Mouse (Mus musculus) layer of hippocampus, adult 8-10 months (tissue): ENCODE measurements at regions not wholly inside any gene's neighbourhood (a gene's known extent, or its start where the extent isn't known, plus 50 kb on each side); places are given as distances from the start of the nearest gene placed in this dataset.
A peak's percentile ranks its signal among the peaks of the same experiment; 100 is the strongest.

ENCODE experiments used
- DNase-seq, 2 experiments: peaks; one replicate each; pipeline ENCODE4 v3.0.0; 2022; ENCODE audit warnings: low spot score in 2 of 2

DNA sequence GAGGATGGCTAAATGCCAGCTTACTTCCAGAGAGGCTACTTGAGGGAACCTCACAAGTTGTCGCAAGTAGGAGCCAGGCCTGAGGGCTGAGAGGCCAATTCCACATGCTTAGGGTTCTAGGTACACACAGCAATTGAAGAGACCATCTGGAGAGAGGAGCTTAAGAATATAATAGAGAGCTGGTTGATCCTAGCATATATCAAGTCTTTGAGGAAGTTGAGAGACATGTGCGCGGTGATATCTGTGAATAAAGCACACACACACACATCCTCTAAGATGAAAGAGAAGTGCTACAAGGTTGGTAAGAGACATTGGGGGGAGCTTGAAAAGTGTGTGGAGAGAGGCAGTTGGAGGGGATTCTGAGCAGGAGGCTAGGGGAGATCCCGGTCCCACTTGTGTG, 189.5 kb downstream of the Zfp462 start:
- DNase-seq = no peak

GRCm38 (mm10) chr4:55134791-55135190, 189.9 kb downstream of the Zfp462 start:
- DNase-seq = no peak

- DNase-seq = no peak
These were observed 191.4 kb downstream of the Zfp462 start for GRCm38 (mm10) chr4:55136283-55136682.

DNA sequence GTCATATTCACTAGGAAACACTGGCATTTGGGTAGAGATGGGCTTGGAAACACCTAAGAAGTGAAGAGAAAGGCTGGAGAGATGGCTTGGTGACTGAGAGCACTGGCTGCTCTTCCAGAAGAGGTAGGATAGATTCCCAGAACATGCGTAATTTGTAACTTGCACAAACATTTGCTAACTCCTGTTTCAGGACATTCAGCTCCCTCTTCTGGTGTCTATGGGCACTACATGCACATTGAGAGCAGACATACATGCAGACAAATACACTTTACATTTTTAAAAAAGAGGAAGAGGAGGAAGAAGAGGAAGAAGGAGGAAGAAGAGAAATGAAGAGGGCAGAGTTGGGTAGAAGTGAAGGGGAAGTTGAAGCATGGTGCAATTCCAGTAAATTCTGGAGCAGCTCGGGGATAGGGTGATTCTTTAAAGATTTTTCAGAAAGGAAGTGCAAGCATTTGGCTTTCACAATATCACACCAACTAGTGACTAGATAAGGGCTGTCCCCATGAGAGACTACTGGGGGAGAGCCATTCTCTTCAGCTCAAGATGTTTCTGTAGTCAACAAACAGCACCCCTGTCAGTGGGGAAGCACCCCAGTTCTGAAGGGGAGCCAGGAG, 193.0 kb downstream of the Zfp462 start:
- no peak for DNase-seq

DNA sequence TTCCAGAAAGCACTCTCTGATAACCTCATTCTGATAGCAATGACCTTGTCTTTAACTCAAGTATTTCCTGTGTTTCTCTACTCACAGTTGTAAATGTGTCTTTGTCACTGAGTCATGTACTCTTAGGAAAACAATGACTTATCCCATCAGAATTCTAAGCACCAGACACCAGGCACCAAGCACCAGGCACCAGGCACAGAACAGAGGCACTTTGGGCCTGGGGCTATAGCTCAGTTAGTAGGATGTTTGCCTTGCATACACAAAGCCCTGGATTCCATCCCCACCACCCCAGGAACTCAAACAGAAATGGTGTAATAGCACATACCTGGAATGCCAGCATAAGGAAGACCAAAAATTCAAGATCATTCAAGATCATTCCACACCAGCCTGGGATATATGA, 196.5 kb downstream of the Zfp462 start:
- no peak for DNase-seq

GRCm38 (mm10) chr4:55141923-55142732, 197.3 kb downstream of the Zfp462 start:
- DNase-seq = no peak

DNA sequence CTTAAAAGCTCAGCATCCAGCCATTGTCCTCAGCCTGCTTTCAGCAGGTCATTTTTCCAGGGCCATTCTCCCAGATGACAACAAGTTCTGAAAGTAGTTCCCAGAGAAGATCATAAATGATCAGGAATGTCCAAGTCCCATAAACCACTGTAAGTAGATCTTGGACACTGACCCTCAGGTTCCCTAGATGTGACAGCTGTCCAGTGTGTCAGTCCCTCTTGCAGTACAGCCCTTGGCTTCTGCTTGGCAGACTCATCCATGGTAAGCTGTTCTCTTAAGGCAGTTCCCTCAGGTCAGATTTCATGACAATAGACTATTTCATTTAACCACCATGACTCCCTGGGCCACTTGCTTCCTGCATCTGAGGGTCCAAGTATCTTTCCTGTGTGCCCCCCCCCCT, 198.6 kb downstream of the Zfp462 start:
- no peak for DNase-seq

DNA sequence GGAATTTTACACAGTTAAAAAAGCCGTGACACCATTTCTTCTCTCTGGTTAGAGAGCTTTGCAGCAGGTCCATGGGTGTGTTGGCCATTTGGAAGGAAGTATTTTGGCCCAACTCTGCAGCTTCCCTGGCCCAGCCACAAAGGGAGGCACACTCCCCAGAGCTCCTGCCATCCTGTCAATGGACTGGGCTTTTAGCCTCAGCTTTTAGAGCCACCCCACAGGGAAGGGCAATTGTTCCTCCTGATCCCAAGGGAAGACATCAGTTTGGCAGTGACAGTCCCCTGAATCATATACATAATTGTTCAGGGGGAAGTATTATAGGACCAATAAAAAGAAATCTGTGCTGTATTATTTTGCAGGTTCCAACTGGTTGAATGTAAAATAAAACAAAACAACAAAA, 200.1 kb downstream of the Zfp462 start:
- no peak for DNase-seq

- peak in 1 of 2 experiments; percentile 25 for DNase-seq
These were observed 201.1 kb downstream of the Zfp462 start for GRCm38 (mm10) chr4:55145968-55146367.

DNA sequence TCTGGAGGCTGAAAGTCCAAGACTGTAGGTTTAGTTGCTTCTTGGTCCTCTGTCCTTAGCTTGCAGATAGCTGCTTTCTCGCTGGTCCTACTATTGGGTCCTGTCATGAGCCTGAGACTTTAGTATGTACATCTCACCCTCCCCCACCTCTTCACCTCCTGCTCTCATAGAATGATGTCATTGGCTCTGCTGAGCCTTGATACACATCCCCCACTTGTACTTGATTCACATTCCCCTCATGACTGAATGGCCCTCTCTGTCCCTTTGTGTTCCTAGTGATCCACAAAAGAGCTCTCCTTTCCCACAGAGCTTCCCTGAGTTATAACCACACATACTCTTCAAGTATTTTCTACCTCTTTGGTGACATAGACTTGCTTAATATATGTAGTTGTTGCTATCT, 201.5 kb upstream of the Rad23b start:
- DNase-seq = no peak

GRCm38 (mm10) chr4:55154556-55154955, 195.3 kb upstream of the Rad23b start:
- DNase-seq = no peak

DNA sequence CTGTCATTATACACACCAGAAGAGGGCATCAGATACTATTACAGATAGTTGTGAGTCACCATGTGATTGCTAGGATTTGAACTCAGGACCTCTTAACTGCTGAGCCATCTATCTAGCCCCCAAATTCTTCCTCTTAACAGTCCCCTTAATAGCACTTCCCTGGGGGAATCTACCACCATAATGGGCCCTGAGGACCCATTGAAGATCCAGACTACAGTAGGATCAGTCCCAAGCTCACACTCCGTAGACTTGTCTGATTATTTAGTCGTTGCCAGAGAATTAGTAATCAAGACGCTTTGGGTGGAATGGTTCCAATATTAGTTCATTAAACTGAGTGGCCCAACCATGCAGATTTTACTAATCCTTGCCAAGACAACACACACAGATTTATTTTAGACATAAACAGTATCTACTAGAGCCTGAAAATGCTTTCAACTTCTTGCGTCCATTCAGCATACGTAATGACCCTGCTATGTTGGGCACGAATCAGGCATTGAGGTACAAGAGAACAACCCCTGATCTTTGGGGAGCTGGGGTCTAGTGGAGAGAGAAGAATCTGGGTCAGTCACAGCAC, 191.6 kb upstream of the Rad23b start:
- DNase-seq = no peak

GRCm38 (mm10) chr4:55166266-55166665, 183.6 kb upstream of the Rad23b start:
- peak; percentile 28 to 40 for DNase-seq

GRCm38 (mm10) chr4:55169063-55169462, 180.8 kb upstream of the Rad23b start:
- no peak for DNase-seq

- no peak for DNase-seq
These were observed 177.4 kb upstream of the Rad23b start for GRCm38 (mm10) chr4:55172334-55172891.

- no peak for DNase-seq
These were observed 173.8 kb upstream of the Rad23b start for GRCm38 (mm10) chr4:55176026-55176425.

- DNase-seq = no peak
These were observed 170.4 kb upstream of the Rad23b start for GRCm38 (mm10) chr4:55179456-55179855.

- no peak for DNase-seq
These were observed 166.3 kb upstream of the Rad23b start for GRCm38 (mm10) chr4:55183519-55183918.

GRCm38 (mm10) chr4:55188716-55189115, 161.1 kb upstream of the Rad23b start:
- no peak for DNase-seq

GRCm38 (mm10) chr4:55190586-55190985, 159.3 kb upstream of the Rad23b start:
- DNase-seq = peak in 1 of 2 experiments; percentile 50

DNA sequence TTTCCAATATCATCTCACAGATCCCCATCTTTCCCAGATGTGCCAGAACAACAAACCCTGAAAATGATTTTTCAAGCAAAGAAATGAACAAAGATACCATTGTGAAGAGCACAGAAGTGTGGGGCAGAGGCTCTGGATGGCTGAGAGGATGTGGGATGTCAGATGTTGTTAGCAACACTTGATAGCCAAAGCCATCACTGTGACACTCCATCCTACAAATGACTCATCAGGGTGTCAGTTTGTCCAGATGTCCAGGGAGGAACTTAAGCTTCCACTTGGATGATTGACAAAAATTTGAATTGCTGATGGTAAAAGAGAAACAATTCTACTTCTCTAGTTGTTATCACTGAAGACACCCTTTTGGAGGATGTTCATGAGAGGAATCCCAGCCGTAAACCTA, 155.8 kb upstream of the Rad23b start:
- no peak for DNase-seq

- DNase-seq = peak; percentile 49 to 52
These were observed 155.3 kb upstream of the Rad23b start for GRCm38 (mm10) chr4:55194552-55194951.
